Comparison of ENCODE assay signal across 25 mouse cellular contexts in the genomic region with DNA sequence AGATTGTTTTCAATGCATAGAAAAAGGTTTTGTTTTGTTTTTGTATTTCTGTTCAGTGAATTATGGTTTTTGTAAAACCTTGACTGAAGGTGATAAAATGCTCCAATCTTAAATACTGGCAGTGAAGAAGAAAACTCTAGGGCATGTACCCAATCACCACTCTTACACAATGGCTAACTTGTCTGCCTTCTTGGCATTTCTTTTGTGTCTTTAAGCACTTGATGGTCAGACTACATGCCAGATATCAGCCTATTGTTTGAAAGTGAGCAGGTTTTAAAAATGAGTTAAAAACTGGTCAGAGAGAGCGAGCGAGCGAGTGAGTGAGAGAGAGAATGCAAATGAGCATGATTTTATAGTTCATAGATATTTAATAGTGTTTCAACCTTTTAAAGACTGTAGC.
"Had no signal": no experiment of that assay in that cellular context is flagged by ENCODE, and none has a peak within 500 bp of the region (broad histone marks: within the 10 kb centered on the region; RNA-seq: fewer than 3 reads in every experiment).

No protein-coding gene starts in this region.

- H3K4me3 ChIP-seq: gastrocnemius, adult 2 months; heart, embryonic 13.5 days; heart, embryonic 15.5 days; hindbrain, embryonic 13.5 days; hindbrain, embryonic 15.5 days; kidney, embryonic 15.5 days; layer of hippocampus, adult 2 months; left cerebral cortex, adult 2 months; limb, embryonic 13.5 days; limb, embryonic 15.5 days; liver, embryonic 12.5 days had no signal

- H3K27me3 ChIP-seq: heart, embryonic 13.5 days; heart, embryonic 15.5 days; hindbrain, embryonic 13.5 days; hindbrain, embryonic 15.5 days; kidney, embryonic 15.5 days; limb, embryonic 13.5 days; limb, embryonic 15.5 days; liver, embryonic 12.5 days had no signal

- H3K36me3 ChIP-seq: heart, embryonic 15.5 days; hindbrain, embryonic 13.5 days; hindbrain, embryonic 15.5 days had no signal

- H3K27ac ChIP-seq: gastrocnemius, adult 2 months; heart, embryonic 13.5 days; heart, embryonic 15.5 days; hindbrain, embryonic 13.5 days; hindbrain, embryonic 15.5 days; hindbrain, postnatal 0 days; kidney, embryonic 15.5 days; kidney, postnatal 0 days; layer of hippocampus, adult 2 months; left cerebral cortex, adult 2 months; limb, embryonic 13.5 days; limb, embryonic 15.5 days; liver, embryonic 12.5 days; liver, embryonic 14.5 days had no signal

- H3K9me3 ChIP-seq: heart, embryonic 13.5 days; heart, embryonic 15.5 days; hindbrain, embryonic 13.5 days; hindbrain, embryonic 15.5 days; kidney, embryonic 15.5 days; limb, embryonic 13.5 days; limb, embryonic 15.5 days; liver, embryonic 12.5 days had no signal

- DNase-seq: gastrocnemius, adult 2 months; gastrocnemius, postnatal 10 days; gastrocnemius, postnatal 25 days; heart, adult 18-20 months; heart, postnatal 14 days; heart, postnatal 36 days; kidney, adult 11 months; kidney, adult 2 months; kidney, adult 9 months; kidney, postnatal 14 days; kidney, postnatal 36 days; left cerebral cortex, postnatal 4 days had no signal
